Mouse (Mus musculus) megakaryocyte-erythroid progenitor cell, adult 5 weeks (primary cell): ENCODE results near the gene Mpz. TPM values are rescaled to one million over a fixed set of nuclear protein-coding genes. Genes with fewer than 3 reads are reported as not detected.

Experiments
- polyA plus RNA-seq: library from polyadenylated mRNA; stranded (reverse); fragments of >175 nt; gene quantifications from 2 replicates; pipeline ENCODE4 v1.2.3, GENCODE M21; 2012

Mpz gene
- polyA plus RNA-seq = 0.57 and 1.1 TPM in 2 replicates

DNA sequence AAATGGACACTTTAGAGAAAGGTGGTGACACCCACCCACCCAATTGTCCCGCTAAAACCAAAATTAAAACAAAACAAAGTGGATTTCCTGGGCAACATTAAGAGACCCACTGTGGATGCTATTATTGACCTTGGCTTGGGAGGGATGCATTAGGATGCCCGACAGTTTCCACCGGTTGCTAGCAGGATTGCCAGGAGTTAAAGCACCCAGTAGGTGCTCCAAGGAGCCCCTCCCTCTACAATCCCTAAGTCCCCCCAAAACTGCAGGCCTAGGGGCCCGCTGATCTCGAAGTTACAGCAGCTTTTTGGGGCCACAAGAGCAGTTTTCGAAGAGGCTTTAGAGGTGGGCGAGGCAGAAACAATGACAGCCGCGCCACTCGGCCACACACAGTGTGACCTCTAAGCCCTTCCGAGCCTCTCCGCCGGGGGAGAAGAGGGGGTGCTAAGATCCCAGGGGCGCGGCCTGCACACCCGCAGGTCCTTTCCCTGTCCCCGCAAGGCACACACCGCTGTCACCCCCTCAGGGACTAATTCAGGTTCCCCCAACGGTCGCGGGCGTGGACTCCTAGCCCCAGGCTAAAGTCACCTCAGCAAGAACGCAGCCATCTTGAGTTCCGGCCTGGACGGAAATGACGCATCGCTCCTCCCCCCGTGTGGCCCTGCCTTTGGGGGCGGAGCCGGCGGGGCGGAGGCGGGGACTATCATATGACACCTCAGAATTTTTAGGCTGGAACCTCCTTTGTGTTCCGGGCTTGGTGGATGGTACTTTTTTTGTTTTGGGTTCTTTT is at the start of gene Mpz, which contains the start of gene Sdhc:
Mpz (plus strand) TSS at position 738 of the 787 bp plus-strand sequence.
Sdhc (minus strand) TSS at position 630 of the 787 bp plus-strand sequence.

DNA sequence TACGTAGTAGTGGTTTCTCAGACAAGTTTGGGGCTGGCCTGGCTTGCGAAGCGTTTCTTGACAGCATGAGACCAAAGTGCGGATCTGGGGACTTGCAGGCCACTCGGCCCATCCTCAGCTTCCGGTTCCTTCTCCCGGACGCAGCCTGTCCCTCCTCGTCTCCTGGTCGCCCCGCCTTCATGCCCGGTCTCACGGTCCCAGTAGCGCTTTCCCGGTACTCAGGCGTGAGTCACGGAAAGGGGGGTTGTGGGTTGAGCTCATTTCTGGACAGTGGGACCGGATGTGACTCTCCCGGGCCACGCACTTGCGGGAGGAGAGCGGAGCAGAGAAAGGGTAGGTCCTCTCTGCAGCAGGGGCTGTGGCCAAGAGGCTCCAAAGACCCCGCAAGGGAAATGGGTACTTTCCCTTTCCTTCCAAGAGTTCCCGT is 36.6 kb upstream of the Mpz start, which contains the start of gene Cfap126:
Cfap126 (plus strand) TSS at position 46 of the 427 bp plus-strand sequence.

DNA sequence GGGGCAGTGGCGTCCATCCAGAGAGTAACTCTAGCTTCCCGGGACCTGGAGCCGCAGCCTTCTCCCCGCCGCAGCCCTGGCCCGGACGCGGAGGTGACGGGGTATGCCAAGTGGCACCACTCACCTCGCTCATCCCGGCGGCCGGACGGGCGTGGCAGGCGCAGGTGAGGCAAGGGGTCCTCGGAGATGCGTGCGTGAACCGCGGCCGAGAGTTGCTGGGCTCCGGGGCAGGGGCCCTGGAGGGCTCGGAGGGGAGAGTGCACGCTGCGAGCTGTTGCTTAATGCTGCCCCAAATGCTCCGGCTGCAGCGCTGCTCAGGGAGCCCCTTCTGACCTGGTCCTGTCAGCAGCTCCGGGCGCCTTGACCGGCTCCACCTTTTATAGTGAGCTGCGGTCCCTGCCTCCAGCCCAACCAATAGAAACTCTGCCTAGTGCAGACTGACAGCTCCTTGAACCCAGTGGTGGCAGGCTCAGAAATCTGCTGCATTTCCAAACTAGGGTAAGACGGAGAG is 45.4 kb downstream of the Mpz start, which contains the start of gene Pcp4l1:
Pcp4l1 (minus strand) TSS at position 382 of the 511 bp plus-strand sequence.

Other genes with a start within 250 kb of the Mpz start
- gene Fcrlb, start 237.8 kb upstream of the Mpz start, polyA plus RNA-seq = 0.30 and 0.36 TPM in 2 replicates
- gene Fcrla, start 223.1 kb upstream of the Mpz start, polyA plus RNA-seq = 0.15 and 1.3 TPM in 2 replicates
- 11.3 and 16.6 TPM in 2 replicates for gene Fcgr2b, start 174.2 kb upstream of the Mpz start, polyA plus RNA-seq
- gene Fcgr4, start 131.8 kb upstream of the Mpz start, polyA plus RNA-seq = 0.17 and 0.83 TPM in 2 replicates
- 8.9 and 21.9 TPM in 2 replicates for gene Fcgr3, start 85.8 kb upstream of the Mpz start, polyA plus RNA-seq
- gene Cfap126, start 36.8 kb upstream of the Mpz start, polyA plus RNA-seq = 1.6 and 2.2 TPM in 2 replicates
- 115 and 119 TPM in 2 replicates for gene Sdhc, start 108 bp upstream of the Mpz start, polyA plus RNA-seq
- gene Pcp4l1, start 45.6 kb downstream of the Mpz start, polyA plus RNA-seq = 23.7 and 26.5 TPM in 2 replicates
- not detected in 2 replicates for gene Nr1i3, start 63.3 kb downstream of the Mpz start, polyA plus RNA-seq
- gene Tomm40l, start 71.8 kb downstream of the Mpz start, polyA plus RNA-seq = 43.3 and 43.4 TPM in 2 replicates
- 0.48 TPM in 1 of 2 replicates, not detected in the other for gene Apoa2, start 74.3 kb downstream of the Mpz start, polyA plus RNA-seq
- 50.5 and 65.4 TPM in 2 replicates for gene Fcer1g, start 83.7 kb downstream of the Mpz start, polyA plus RNA-seq
- 0.05 TPM in 1 of 2 replicates, not detected in the other for gene Adamts4, start 99.7 kb downstream of the Mpz start, polyA plus RNA-seq
- gene Ndufs2, start 100.7 kb downstream of the Mpz start, polyA plus RNA-seq = 141 and 145 TPM in 2 replicates
- gene B4galt3, start 119.6 kb downstream of the Mpz start, polyA plus RNA-seq = 70.2 and 71.4 TPM in 2 replicates
- 39.0 and 42.4 TPM in 2 replicates for gene Ppox, start 130.5 kb downstream of the Mpz start, polyA plus RNA-seq
- gene Usp21, start 137.3 kb downstream of the Mpz start, polyA plus RNA-seq = 63.4 and 66.2 TPM in 2 replicates
- 92.0 and 102 TPM in 2 replicates for gene Ufc1, start 144.3 kb downstream of the Mpz start, polyA plus RNA-seq
- 23.1 and 24.6 TPM in 2 replicates for gene Dedd, start 178.4 kb downstream of the Mpz start, polyA plus RNA-seq
- gene Nit1, start 194.9 kb downstream of the Mpz start, polyA plus RNA-seq = 6.6 and 8.1 TPM in 2 replicates
- 13.9 and 17.7 TPM in 2 replicates for gene Pfdn2, start 195.0 kb downstream of the Mpz start, polyA plus RNA-seq
- gene Klhdc9, start 210.1 kb downstream of the Mpz start, polyA plus RNA-seq = 1.3 TPM in 2 replicates
- 1.4 and 1.7 TPM in 2 replicates for gene Nectin4, start 219.4 kb downstream of the Mpz start, polyA plus RNA-seq
- 46.5 and 48.6 TPM in 2 replicates for gene Arhgap30, start 238.2 kb downstream of the Mpz start, polyA plus RNA-seq